Mouse (Mus musculus) liver, postnatal 0 days (tissue): Measurements from ENCODE around the gene Adnp.

Experiments used
- CTCF ChIP-seq: sonication (generic); IDR thresholded peaks from 2 replicates; pipeline ENCODE4 v1.5.1; 2016; ENCODE audit warnings: antibody characterized with exemption, low read depth
- EP300 ChIP-seq: IDR thresholded peaks from 2 replicates; pipeline ENCODE4 v1.6.1; 2016; ENCODE audit warnings: antibody characterized with exemption, low read depth, mild to moderate bottlenecking

GRCm38 (mm10) chr2:168167781-168168180 lies 39.1 kb downstream of the Adnp start:
- TF ChIP-seq CTCF (no peak), EP300 (no peak)
